Mouse (Mus musculus) neutrophil, adult 5-6 weeks (primary cell): ENCODE data around the gene Ntm. TPM values are rescaled to one million over a fixed set of nuclear protein-coding genes. Genes with fewer than 3 reads are reported as not detected.

ENCODE experiments used
- ATAC-seq: fragments of 151-379, 151-347 bp; 2 replicates; pipeline ENCODE4 v1.8.0; 2017; ENCODE audit warnings: mild to moderate bottlenecking, moderate TSS enrichment; ENCODE audit not compliant: insufficient number of reproducible peaks, poor library complexity, low FRiP score, severe bottlenecking; ENCODE audit errors: extremely low read depth
- total RNA-seq: library from RNA; stranded (forward); fragments of 200-1000 nt; gene quantifications from 2 replicates; pipeline ENCODE4 v1.2.3, GENCODE M21; 2017

Ntm gene
- total RNA-seq, 1 experiment from 2014 or later: not detected

- no peak for ATAC-seq
Observed at GRCm38 (mm10) chr9:29698276-29698675, 264.7 kb downstream of the Ntm start.

DNA sequence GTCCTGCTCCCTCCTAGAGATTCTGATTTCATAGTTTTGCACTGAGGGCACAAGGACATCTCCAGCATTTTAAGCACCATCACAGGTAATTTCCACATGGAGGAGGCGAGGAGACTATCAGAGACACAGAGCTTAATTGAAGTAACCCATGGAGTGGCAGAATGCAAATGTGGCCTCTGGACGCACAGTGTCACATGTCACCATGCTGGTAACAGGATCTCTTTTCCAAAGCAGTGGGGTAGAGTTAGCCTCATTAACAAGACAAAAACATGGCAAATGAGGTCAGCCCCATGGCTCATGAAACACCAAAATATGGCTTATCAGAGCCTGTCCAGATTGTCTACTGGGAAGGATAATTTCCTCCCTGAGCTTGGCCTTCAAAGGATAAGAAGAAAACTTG, 268.8 kb downstream of the Ntm start:
- no peak for ATAC-seq

GRCm38 (mm10) chr9:29691186-29691855, 271.6 kb downstream of the Ntm start:
- ATAC-seq: no peak

DNA sequence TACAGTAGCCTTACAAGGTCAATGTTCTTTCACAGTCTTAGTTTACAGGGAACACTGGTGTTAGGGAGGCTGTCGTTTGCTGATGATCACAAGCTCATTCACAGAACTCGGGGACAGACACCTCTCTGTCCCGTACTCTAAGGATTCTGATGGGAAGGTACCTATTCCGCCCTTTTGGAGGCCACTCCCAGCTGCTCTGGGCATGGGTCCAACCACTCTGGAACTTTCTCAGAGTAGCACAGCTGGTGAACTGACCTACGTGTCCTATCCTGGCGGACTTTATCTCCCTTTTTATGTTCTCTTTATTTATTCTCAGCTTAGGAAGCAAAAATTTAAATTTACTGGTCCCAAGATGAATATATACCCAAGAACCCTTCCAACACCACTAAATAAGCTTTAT, 280.7 kb downstream of the Ntm start:
- no peak for ATAC-seq

DNA sequence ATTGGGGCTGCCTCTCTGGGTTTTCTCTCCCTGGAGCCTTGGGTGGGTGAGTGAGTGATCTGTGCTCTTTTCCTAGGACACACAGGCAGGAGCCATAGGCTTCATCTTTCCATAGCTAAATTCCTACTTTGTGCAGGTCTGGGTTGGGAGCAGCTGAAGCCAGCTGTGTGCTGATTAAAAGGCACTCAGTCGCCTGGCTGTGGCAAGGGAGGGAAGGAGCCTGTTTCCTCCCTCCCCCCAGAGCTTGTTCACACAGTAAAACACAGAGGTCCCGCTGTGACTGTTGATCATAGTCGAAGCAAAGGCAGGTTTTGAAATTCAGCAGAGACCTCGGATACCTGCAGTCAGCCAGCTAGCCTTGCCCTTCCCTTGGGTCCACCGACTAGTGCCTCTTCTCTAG, 282.3 kb downstream of the Ntm start:
- ATAC-seq: no peak

DNA sequence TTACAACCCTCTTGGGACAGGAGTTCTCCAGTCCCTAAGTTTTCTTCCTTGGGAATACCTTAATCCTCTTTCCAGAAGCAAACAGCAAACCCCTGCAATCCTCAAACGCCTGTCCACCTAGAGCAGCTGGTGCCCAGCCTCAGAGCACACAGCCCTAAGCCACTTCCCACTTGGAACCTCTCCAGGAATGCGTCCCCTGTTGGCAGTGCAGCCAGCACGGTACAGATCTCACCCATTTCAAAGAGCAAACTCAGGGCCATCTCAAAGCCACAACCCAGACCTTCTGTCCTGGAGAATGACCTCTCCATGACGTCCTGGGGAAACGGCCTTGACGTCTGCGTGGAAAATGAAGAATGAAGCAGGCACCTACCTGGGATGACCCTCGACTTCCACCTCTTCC, 289.0 kb downstream of the Ntm start:
- no peak for ATAC-seq

DNA sequence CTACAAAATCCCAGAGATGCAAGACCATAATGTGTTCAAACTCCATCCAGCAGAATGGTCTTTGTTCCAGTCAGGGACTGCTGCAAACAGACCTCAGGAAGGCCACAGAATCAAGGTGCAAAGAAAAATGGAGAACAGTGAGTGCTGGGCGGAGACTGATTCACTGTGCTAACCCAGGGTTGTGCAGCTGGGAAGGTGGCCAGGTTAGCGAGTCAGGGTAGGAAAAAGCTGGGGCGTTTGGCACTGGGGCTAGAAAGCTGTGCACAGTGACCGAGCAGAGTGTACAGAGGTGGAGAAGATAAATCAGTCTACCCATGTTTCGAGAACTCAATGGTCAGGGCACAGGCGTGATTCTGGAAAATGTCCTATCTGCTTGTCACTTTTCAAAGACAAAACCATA, 291.1 kb downstream of the Ntm start:
- ATAC-seq: no peak

- no peak for ATAC-seq
Observed at GRCm38 (mm10) chr9:29663286-29663685, 299.7 kb downstream of the Ntm start.

DNA sequence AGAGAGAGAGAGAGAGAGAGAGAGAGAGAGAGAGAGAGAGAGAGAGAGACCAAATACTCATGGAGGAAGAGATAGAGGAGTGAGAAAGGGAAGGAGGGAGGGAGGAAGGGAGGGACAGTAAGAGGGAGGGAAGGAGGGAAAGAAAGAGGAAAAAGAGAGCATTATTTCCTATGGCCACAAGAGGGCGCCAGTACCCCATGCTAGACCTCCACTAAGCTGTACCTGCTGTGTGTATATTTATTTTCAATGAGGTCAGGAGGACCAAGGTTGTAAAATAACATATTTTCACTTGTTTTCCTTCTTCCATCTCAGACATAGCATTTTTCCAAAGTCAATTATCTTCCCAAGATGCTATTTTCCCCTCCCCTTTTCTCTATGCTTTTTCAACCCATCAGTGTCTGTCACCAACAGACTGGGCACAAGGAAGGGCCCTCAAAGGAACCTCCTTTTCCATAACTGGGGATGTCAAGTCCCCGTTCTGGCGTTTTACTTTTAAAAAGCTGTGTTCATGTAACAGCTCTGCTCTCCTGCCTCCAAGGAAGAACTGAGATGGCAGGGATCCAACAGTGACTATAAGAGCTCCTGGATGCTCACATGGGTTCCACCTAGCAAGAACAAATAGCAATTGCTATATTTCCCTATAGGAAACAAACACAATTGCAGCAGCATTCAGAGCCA, 301.3 kb downstream of the Ntm start:
- no peak for ATAC-seq

DNA sequence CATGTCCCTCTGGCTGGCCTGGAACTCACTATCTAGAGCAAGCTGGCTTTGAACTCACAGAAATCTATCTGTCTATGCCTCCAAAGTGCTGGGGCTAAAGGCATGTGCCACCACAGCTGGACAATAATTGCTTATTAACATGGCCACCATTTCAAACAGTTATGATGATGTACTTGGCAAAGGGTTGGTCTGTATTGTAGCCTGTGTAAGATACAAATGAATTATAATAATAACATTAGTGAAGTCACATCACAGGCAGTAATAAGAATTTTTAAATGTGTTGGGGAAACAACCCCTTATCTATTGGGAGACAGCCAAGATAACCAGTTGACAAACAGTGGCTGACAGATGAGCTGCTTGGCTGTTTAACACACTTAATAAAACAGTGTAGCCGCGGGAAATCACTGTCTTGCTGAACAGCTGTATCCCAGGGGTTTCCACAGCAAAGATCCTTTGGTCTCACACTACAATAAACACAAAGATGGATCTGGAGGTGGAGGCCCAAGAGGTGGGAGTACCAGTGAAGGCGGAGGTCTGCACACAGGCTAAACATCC, 302.8 kb downstream of the Ntm start:
- no peak for ATAC-seq

DNA sequence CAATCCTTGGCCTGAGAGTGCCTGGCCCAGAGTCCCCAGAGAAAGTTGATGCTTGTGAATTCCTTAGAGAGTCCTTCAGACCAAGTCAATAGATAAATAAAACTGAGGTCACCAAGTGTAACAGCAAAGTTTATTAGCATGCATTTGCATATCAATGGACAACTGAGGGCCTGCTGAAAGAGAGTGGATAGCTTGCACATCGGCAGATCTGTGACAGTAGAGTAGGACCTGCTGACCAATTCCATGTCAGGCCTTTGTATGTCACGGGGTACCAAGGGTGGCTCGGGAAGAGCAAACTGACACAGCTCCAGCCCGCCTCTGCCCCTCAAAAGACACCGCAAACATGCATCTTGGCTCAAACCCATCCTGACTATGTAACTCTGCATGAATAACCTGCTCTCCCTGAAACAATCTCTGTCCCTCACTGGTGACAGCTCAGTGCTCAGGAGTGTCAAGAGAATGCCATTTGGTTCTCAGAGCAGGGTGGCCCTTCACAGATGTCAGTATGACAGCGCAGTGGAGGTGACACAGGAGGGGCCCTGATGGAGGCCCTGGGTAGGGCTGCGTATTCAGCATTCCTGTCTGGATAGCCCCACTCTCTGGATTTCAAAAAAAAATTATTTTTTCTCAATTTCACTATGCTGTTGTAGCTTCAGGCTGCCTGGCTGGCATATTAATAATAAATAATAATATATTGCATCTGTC, 305.0 kb downstream of the Ntm start:
- no peak for ATAC-seq

GRCm38 (mm10) chr9:29654885-29655284, 308.1 kb downstream of the Ntm start:
- ATAC-seq: no peak

DNA sequence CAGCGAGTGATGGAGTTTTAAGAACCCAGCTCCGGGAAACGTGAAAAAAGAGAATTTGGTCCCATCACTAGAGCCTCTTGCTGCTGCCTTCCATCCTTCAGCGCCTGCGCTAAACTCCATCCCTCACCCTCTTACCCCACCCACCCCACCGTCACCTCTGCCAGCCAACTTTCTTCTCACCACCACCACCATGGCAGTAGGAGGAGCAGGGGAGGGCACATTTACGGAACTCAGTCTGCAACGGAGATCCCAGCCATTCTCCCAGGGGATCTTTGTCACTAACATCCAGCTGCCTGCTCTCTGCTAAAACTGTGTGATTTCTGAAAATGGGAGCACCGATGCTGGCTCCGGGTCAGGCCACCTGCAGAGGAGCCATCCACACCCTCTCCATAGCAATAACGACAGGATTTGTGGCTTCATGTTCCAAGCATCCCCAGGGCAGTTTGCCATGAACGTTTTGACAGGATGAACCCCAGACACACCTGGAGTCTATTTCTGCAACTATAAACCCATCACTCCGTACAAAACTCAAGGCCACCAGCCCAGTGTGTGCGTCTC, 309.2 kb downstream of the Ntm start:
- no peak for ATAC-seq

- ATAC-seq: no peak
Observed at GRCm38 (mm10) chr9:29652854-29653253, 310.1 kb downstream of the Ntm start.

- ATAC-seq: no peak
Observed at GRCm38 (mm10) chr9:29651856-29652255, 311.1 kb downstream of the Ntm start.

DNA sequence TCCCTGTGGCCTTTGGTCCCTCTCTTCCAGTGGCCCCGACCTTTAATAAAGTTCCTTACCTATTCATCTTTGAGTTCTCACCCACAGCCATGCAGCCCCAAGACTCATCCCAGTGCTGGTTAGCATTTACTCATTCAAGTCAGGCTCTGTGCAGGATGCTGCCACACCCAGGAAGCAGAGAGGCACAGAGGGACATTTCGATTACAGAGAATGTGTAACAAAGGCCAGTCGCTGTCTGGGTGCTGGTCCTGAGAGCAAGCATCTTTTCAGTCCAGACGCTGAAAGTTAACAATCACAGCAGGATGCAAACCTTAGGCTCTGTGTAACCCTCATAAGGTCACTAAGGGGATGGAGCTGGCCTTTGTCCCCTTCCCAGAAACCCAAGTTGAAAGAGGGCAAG, 311.7 kb downstream of the Ntm start:
- ATAC-seq: no peak

DNA sequence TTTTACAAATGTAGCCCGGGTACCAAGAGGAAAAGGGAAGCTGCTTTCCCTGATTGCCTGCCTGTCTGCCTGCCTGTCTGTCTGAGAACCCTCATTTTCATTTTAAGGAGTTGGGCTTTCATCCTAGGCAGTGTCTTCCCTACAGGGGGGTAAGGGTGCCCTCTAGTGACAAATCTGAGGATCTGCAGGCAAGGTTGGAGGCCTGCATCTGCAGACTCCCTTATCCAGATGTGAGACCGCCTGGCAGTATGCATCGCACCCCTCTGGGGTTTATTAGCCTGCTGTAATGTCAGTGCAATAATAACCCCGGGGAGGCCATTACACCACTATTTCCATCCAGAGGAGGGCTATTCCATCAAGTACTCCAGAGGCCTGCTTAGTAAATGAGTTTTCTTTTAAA, 312.3 kb downstream of the Ntm start:
- ATAC-seq: no peak

GRCm38 (mm10) chr9:29650266-29650665, 312.7 kb downstream of the Ntm start:
- no peak for ATAC-seq

- no peak for ATAC-seq
Observed at GRCm38 (mm10) chr9:29648256-29648655, 314.7 kb downstream of the Ntm start.

DNA sequence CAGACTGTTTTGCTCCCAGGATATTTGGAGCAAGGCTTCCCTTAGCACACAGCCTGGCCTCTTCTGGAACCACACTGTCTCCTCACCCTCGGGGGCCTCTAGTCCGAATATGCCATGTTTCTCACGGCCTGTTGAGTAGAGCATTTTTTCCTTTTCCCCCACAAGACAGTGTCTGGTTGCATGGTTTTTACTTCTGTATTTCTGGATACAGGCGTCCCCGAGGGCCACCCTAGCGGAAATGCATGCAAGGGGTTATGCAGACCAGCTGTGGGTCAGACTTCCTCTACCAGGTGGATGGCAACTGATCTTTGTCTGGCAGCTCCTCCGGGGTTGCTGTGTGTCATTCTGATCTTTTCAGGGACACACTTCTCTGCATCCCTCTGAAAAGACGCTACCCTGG, 315.2 kb downstream of the Ntm start:
- ATAC-seq: no peak
